ENCODE assay signal across 12 mouse cellular contexts in the genomic region with DNA sequence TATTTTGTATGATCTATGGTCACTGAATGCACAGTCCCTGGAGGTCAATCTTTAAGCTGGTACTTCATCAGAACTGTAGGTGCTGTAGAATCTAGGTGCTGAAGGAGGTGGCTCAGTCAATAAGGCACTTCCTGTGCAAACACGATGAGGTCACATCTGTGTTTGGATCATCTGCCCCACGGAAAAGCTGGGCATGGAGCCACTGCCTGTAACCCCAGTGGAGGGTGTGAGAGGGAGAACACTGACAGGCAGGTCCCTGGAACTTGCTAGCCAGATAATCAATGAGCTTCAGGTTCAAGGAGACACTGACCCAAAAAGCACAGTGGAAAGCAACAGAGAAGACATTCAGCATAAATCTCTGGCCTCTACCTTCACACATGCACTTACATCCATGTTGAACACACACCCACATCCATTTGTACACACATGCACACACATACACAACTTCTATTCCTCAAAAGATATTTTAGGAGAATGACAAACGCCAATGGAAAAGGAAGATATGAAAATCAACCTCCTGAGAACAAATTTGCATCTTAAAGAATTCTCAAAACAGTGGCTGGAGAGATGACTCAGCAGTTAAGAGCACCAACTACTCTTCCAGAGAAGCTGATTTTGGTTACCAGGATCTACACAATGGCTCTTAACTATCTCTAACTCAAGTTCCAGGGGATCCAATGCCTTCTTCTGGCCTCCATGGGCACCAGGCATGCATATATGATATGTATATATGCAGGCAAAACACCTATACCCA. TPM values are rescaled to one million over a fixed set of nuclear protein-coding genes. Genes with fewer than 3 reads are reported as not detected.
DNase-seq lines count a peak whose midpoint lies in the region; ATAC-seq and TF ChIP-seq lines count a peak whose summit lies in the region.
"Had no signal": no experiment of that assay in that cellular context is flagged by ENCODE, and none has a peak within 500 bp of the region (broad histone marks: within the 10 kb centered on the region; RNA-seq: fewer than 3 reads in every experiment).

No protein-coding gene starts in this region.

- DNase-seq in 3T3-L1 (ENCODE audit: low read depth, low spot score) (peak; percentile 55), ES-E14 (ENCODE audit: low read depth, low spot score) (no peak)
- peak; percentile 98 for DNase-seq in liver, adult 2 months (ENCODE audit: extremely low read depth, low read depth, low spot score)
- DNase-seq in thymus, adult 2 months, result no peak
- no peak for DNase-seq in kidney, postnatal 4 days
- no peak for DNase-seq in urinary bladder, adult 18-20 months (ENCODE audit: low spot score in 2 of 2)
- DNase-seq: kidney, adult 9 months had no signal

- H3K4me3 ChIP-seq in ES-E14 (ENCODE audit: insufficient read depth in 1 of 2, low read depth in 1 of 2, low read length in 2 of 2, poor library complexity in 1 of 2, severe bottlenecking in 1 of 2), result no peak overlapping the region
- no peak overlapping the region for H3K4me3 ChIP-seq in liver, adult 2 months (ENCODE audit: insufficient read depth, low read depth, low read length)
- no peak overlapping the region for H3K4me3 ChIP-seq in thymus, adult 2 months (ENCODE audit: control insufficient read depth, insufficient read depth, low read length)

- no peak for TF ChIP-seq POLR2A in liver, adult 2 months (IDR thresholded peaks at IDR 0.05; ENCODE audit: extremely low read depth, insufficient read depth, low read length)
- TF ChIP-seq POLR2A in thymus, adult 2 months (IDR thresholded peaks at IDR 0.05; ENCODE audit: control insufficient read depth, extremely low read depth, insufficient read depth, low read length, poor library complexity), result no peak

- H3K4me1 ChIP-seq in ES-E14 (ENCODE audit: control insufficient read depth in 2 of 2, insufficient read depth in 2 of 2, low read length in 2 of 2, poor library complexity in 1 of 2), result peaks cover 2 to 5% of the 10 kb centered on the region in 2 experiments; a peak in 2 of 4 replicates
- peaks cover 23% of the 10 kb centered on the region for H3K4me1 ChIP-seq in liver, adult 2 months (ENCODE audit: control insufficient read depth, insufficient read depth, low read length)
- 0 out of 2 replicates have a peak, but pooled peaks cover 2% of the 10 kb centered on the region for H3K4me1 ChIP-seq in thymus, adult 2 months (replicated peaks; ENCODE audit: control insufficient read depth, insufficient read depth, low read length)

- H3K9me3 ChIP-seq in ES-E14 (ENCODE audit: control insufficient read depth, insufficient read depth, low read depth, low read length), result no peaks in the 10 kb centered on the region

- in situ Hi-C loops in ES-E14 (cut with MboI; ENCODE audit: low sequenced_read_pairs in 2 of 2, unreplicated experiment in 2 of 2), result no loop called here

- H3K36me3 ChIP-seq in ES-E14 (ENCODE audit: control insufficient read depth, insufficient read depth, low read length, poor library complexity, severe bottlenecking), result peaks cover 2% of the 10 kb centered on the region; the same call in 1 of the 2 replicates
- H3K36me3 ChIP-seq in liver, adult 2 months (ENCODE audit: control insufficient read depth, insufficient read depth, low read length), result peaks cover 9% of the 10 kb centered on the region
- no peaks in the 10 kb centered on the region for H3K36me3 ChIP-seq in thymus, adult 2 months (ENCODE audit: control insufficient read depth, insufficient read depth, low read length)

- peak overlapping the region; percentile 14 for H3K27ac ChIP-seq in ES-E14 (ENCODE audit: insufficient read depth, low read depth, low read length, poor library complexity, severe bottlenecking)
- no peak overlapping the region for H3K27ac ChIP-seq in liver, adult 2 months (replicated peaks; ENCODE audit: insufficient read depth, low read depth, low read length)
- H3K27ac ChIP-seq in thymus, adult 2 months (ENCODE audit: control insufficient read depth, insufficient read depth, low read length), result no peak overlapping the region

- ATAC-seq in erythroid progenitor cell, adult 5-6 weeks (replicated peaks; ENCODE audit: low FRiP score, poor library complexity, severe bottlenecking), result peak; percentile 47; the same call in 1 of the 2 replicates
- ATAC-seq in megakaryocyte-erythroid progenitor cell, adult 5-6 weeks (replicated peaks; ENCODE audit: low FRiP score, low TSS enrichment, poor library complexity, severe bottlenecking), result no peak

- WGBS in liver, adult 2 months, result 7% methylated on average over 3 of the region's 3 CpGs
- 48% methylated on average over 3 of the region's 3 CpGs for WGBS in thymus, adult 2 months

- no peak overlapping the region for H3K9ac ChIP-seq in ES-E14 (ENCODE audit: insufficient read depth, low read depth, low read length, poor library complexity, severe bottlenecking)
- no peak overlapping the region for H3K9ac ChIP-seq in liver, adult 2 months (ENCODE audit: low read depth, low read length)

- peaks cover 16% of the 10 kb centered on the region; the same call in 1 of the 2 replicates for H3K79me2 ChIP-seq in liver, adult 2 months (ENCODE audit: control insufficient read depth, insufficient read depth, low read length)

- no peaks in the 10 kb centered on the region for H3K27me3 ChIP-seq in liver, adult 2 months (ENCODE audit: control insufficient read depth, insufficient read depth, low read length)
- H3K27me3 ChIP-seq in thymus, adult 2 months (ENCODE audit: control insufficient read depth, insufficient read depth, low read length), result no peaks in the 10 kb centered on the region

- no peak for TF ChIP-seq CTCF in liver, adult 2 months (IDR thresholded peaks at IDR 0.05; ENCODE audit: low read depth, low read length)
- TF ChIP-seq CTCF in thymus, adult 2 months (IDR thresholded peaks at IDR 0.05; ENCODE audit: borderline replicate concordance, control insufficient read depth, extremely low read depth, insufficient read depth, low read length, poor library complexity), result no peak

TF ChIP-seq in ES-E14, 5 proteins besides CTCF, POLR2A, EP300 and RAD21:
- TF ChIP-seq HCFC1 (IDR thresholded peaks at IDR 0.05; ENCODE audit: borderline replicate concordance, insufficient read depth, low read length) (no peak), MAFK (IDR thresholded peaks at IDR 0.05; ENCODE audit: insufficient read depth, low read depth, low read length) (peak; percentile 76), CHD2 (IDR thresholded peaks at IDR 0.05; ENCODE audit: low read depth, low read length) (no peak), ZNF384 (IDR thresholded peaks at IDR 0.05; ENCODE audit: low read depth, low read length) (no peak), ZC3H11A (IDR thresholded peaks at IDR 0.05; ENCODE audit: borderline replicate concordance, low read depth, low read length) (no peak)

RNA-seq across cellular contexts. Expression of gene Ube2d2b, which starts 9.2 kb away (rescaled TPM):
- 0.16 and 0.27 TPM in 2 replicates for total RNA-seq in ES-E14 (2012; rRNA removed)
- total RNA-seq in erythroid progenitor cell, adult 5-6 weeks (2015; ENCODE audit: low replicate concordance), result not detected in 2 replicates
- total RNA-seq in erythroid progenitor cell, adult 5-6 weeks (2017; ENCODE audit: low replicate concordance), result 1.0 TPM in 1 of 2 replicates, not detected in the other
- total RNA-seq in liver, adult 2 months (2014; rRNA removed), result not detected in 2 replicates
- polyA plus RNA-seq in liver, adult 2 months (2012; rRNA removed), result not detected in 2 replicates
- total RNA-seq in megakaryocyte-erythroid progenitor cell, adult 5-6 weeks (2014; fragmentation: Nextera tagmentation), result not detected in 2 replicates
- total RNA-seq in megakaryocyte-erythroid progenitor cell, adult 5-6 weeks (2017), result not detected in 2 replicates
- polyA plus RNA-seq in thymus, adult 2 months (2012; rRNA removed), result 0.11 TPM in 1 of 2 replicates, not detected in the other
- total RNA-seq: gastrocnemius, postnatal 4 days had no signal
- polyA plus RNA-seq: embryonic facial prominence, embryonic 14.5 days; limb, embryonic 14.5 days had no signal

RNA-seq across cellular contexts. Expression of gene Evi5, which starts 35.8 kb away (rescaled TPM):
- 35.8 and 44.1 TPM in 2 replicates for total RNA-seq in ES-E14 (2012; rRNA removed)
- total RNA-seq in erythroid progenitor cell, adult 5-6 weeks (2015; ENCODE audit: low replicate concordance), result 287 and 323 TPM in 2 replicates
- 445 and 526 TPM in 2 replicates for total RNA-seq in erythroid progenitor cell, adult 5-6 weeks (2017; ENCODE audit: low replicate concordance)
- 118 and 136 TPM in 2 replicates for total RNA-seq in liver, adult 2 months (2014; rRNA removed)
- polyA plus RNA-seq in liver, adult 2 months (2012; rRNA removed), result 29.0 and 35.1 TPM in 2 replicates
- 24.7 and 26.1 TPM in 2 replicates for total RNA-seq in megakaryocyte-erythroid progenitor cell, adult 5-6 weeks (2014; fragmentation: Nextera tagmentation)
- total RNA-seq in megakaryocyte-erythroid progenitor cell, adult 5-6 weeks (2017), result 14.4 and 20.7 TPM in 2 replicates
- polyA plus RNA-seq in thymus, adult 2 months (2012; rRNA removed), result 2.5 and 5.9 TPM in 2 replicates

Comparison
In these comparisons a context has a peak if more than half of its experiments do, and no peak if none do; other contexts are left out.
1. DNase-seq: peak in 3T3-L1 (single experiment) and liver, adult 2 months (single experiment); none in ES-E14 (single experiment), thymus, adult 2 months (single experiment), kidney, postnatal 4 days (0 of 2) and urinary bladder, adult 18-20 months (0 of 2).